Mouse (Mus musculus): ENCODE measurements around the gene Btbd35f28. TPM values are rescaled to one million over a fixed set of nuclear protein-coding genes. Genes with fewer than 3 reads are reported as not detected.
"Not testable (repeated sequence)": the region's sequence is repeated elsewhere in the genome, so short reads cannot be mapped to it uniquely, and the experiment has no call there.

Gene Btbd35f28
- total RNA-seq (2021) = not detected

- intact Hi-C loops (cut with DNase I); DNase-seq: not testable (repeated sequence)
Measured at GRCm38 (mm10) chrX:4196276-4196675, at the start of gene Btbd35f28. TSS of gene Btbd35f28 (plus strand) at chrX:4196576.

Other genes with a start within 250 kb of the Btbd35f28 start
- gene Btbd35f16, start 239.6 kb upstream of the Btbd35f28 start, total RNA-seq (2021) = not detected
- not detected for gene Btbd35f3, start 158.9 kb upstream of the Btbd35f28 start, total RNA-seq (2021)
- not detected for gene Btbd35f20, start 94.7 kb downstream of the Btbd35f28 start, total RNA-seq (2021)
- gene Btbd35f17, start 174.1 kb downstream of the Btbd35f28 start, total RNA-seq (2021) = not detected